ENCODE assay signal across 16 mouse cellular contexts in the genomic region with DNA sequence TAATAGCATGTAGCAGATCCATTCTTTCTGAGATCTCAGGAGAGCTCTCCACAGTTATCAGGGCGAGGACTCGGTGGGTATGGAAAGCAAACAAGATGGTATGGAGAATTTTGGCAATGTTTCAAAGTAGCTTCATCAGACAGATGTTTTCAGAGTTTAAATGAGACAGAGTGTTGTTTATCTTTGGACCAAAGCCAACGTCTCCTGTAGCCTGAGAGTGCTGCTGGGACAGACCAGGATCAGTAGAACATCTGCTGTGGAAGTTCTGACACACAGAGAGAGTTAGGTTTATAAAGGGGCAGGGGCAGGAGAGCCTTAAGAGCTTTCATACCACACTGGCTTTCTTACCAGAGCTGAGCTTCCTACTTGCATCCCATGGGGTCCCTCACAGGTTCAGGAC.
A peak's percentile ranks its signal among the peaks of the same experiment; 100 is the strongest.
DNase-seq lines count a peak whose midpoint lies in the region; ATAC-seq and TF ChIP-seq lines count a peak whose summit lies in the region.
"Had no signal": no experiment of that assay in that cellular context is flagged by ENCODE, and none has a peak within 500 bp of the region (broad histone marks: within the 10 kb centered on the region; RNA-seq: fewer than 3 reads in every experiment).

No protein-coding gene starts in this region.

- no peak overlapping the region for H3K27ac ChIP-seq in forebrain, embryonic 14.5 days (ENCODE audit: low read depth, low read length)
- H3K27ac ChIP-seq in forebrain, embryonic 16.5 days (ENCODE audit: low read length) = no peak overlapping the region; the same call in 1 of the 2 replicates
- H3K27ac ChIP-seq in intestine, embryonic 15.5 days = peak overlapping the region; percentile 18; the same call in 1 of the 2 replicates
- H3K27ac ChIP-seq in intestine, postnatal 0 days (ENCODE audit: low read depth, low read length) = no peak overlapping the region
- H3K27ac ChIP-seq in stomach, embryonic 14.5 days (ENCODE audit: low read length) = peak overlapping the region; percentile 28; the same call in 1 of the 2 replicates
- H3K27ac ChIP-seq in stomach, postnatal 0 days (replicated peaks) = no peak overlapping the region
- H3K27ac ChIP-seq: heart, embryonic 13.5 days; hindbrain, postnatal 0 days had no signal

- no peaks in the 10 kb centered on the region for H3K9me3 ChIP-seq in forebrain, embryonic 14.5 days (replicated peaks; ENCODE audit: control insufficient read depth, low read length)
- H3K9me3 ChIP-seq in forebrain, embryonic 16.5 days (ENCODE audit: control insufficient read depth, low read length) = no peaks in the 10 kb centered on the region
- no peaks in the 10 kb centered on the region for H3K9me3 ChIP-seq in intestine, embryonic 15.5 days
- no peaks in the 10 kb centered on the region for H3K9me3 ChIP-seq in intestine, postnatal 0 days (ENCODE audit: control insufficient read depth)
- no peaks in the 10 kb centered on the region for H3K9me3 ChIP-seq in stomach, embryonic 14.5 days (ENCODE audit: control insufficient read depth, low read depth, low read length)
- no peaks in the 10 kb centered on the region for H3K9me3 ChIP-seq in stomach, postnatal 0 days (ENCODE audit: control insufficient read depth, low read length)

- DNase-seq in forebrain, embryonic 14.5 days (ENCODE audit: low spot score) = peak; percentile 51
- no peak for DNase-seq in stomach, postnatal 0 days (ENCODE audit: low spot score)
- no peak for DNase-seq in thymus, postnatal 36 days
- DNase-seq: adrenal gland, postnatal 14 days; cerebellum, adult 18-20 months; cerebellum, adult 9-11 months; cerebellum, postnatal 36 days; forebrain, postnatal 0 days; gastrocnemius, postnatal 14 days; heart, postnatal 36 days had no signal

- no peaks in the 10 kb centered on the region for H3K4me1 ChIP-seq in forebrain, embryonic 14.5 days (ENCODE audit: control insufficient read depth, insufficient read depth, low read length)
- H3K4me1 ChIP-seq in forebrain, embryonic 16.5 days (replicated peaks; ENCODE audit: control insufficient read depth, insufficient read depth, low read length) = peaks cover 3% of the 10 kb centered on the region
- H3K4me1 ChIP-seq in intestine, embryonic 15.5 days (replicated peaks) = peaks cover 6% of the 10 kb centered on the region; the same call in 1 of the 2 replicates
- no peaks in the 10 kb centered on the region for H3K4me1 ChIP-seq in intestine, postnatal 0 days (replicated peaks; ENCODE audit: control insufficient read depth, insufficient read depth, low read length)
- peaks cover 6% of the 10 kb centered on the region; the same call in 1 of the 2 replicates for H3K4me1 ChIP-seq in stomach, embryonic 14.5 days (ENCODE audit: control insufficient read depth, insufficient read depth, low read length)
- H3K4me1 ChIP-seq in stomach, postnatal 0 days (replicated peaks; ENCODE audit: control insufficient read depth, insufficient read depth) = no peaks in the 10 kb centered on the region

- WGBS in forebrain, embryonic 14.5 days = 62% methylated on average over 3 of the region's 3 CpGs
- 46% methylated on average over 3 of the region's 3 CpGs for WGBS in forebrain, embryonic 16.5 days
- 30% methylated on average over 3 of the region's 3 CpGs for WGBS in intestine, embryonic 15.5 days
- WGBS in intestine, postnatal 0 days = 35% methylated on average over 3 of the region's 3 CpGs
- 25% methylated on average over 3 of the region's 3 CpGs for WGBS in stomach, embryonic 14.5 days
- WGBS in stomach, postnatal 0 days = 42% methylated on average over 3 of the region's 3 CpGs

- no peaks in the 10 kb centered on the region for H3K27me3 ChIP-seq in forebrain, embryonic 14.5 days (replicated peaks; ENCODE audit: control insufficient read depth, insufficient read depth, low read length)
- no peaks in the 10 kb centered on the region for H3K27me3 ChIP-seq in forebrain, embryonic 16.5 days (replicated peaks; ENCODE audit: control insufficient read depth, insufficient read depth, low read length)
- H3K27me3 ChIP-seq in intestine, embryonic 15.5 days (replicated peaks) = no peaks in the 10 kb centered on the region
- H3K27me3 ChIP-seq in intestine, postnatal 0 days (replicated peaks; ENCODE audit: control insufficient read depth, insufficient read depth, low read length) = 0 out of 2 replicates have a peak, but pooled peaks cover 4% of the 10 kb centered on the region
- H3K27me3 ChIP-seq in stomach, embryonic 14.5 days (ENCODE audit: control insufficient read depth, insufficient read depth, low read length) = no peaks in the 10 kb centered on the region
- no peaks in the 10 kb centered on the region for H3K27me3 ChIP-seq in stomach, postnatal 0 days (ENCODE audit: control insufficient read depth, insufficient read depth, low read length)
- H3K27me3 ChIP-seq: heart, embryonic 13.5 days had no signal

- TF ChIP-seq CTCF in intestine, postnatal 0 days (IDR thresholded peaks at IDR 0.05; ENCODE audit: low read depth) = no peak
- no peak for TF ChIP-seq CTCF in stomach, postnatal 0 days (IDR thresholded peaks at IDR 0.05; ENCODE audit: low read depth)

- no peak for ATAC-seq in forebrain, embryonic 14.5 days
- no peak for ATAC-seq in forebrain, embryonic 16.5 days
- no peak; the same call in 1 of the 2 replicates for ATAC-seq in intestine, embryonic 15.5 days
- ATAC-seq in intestine, postnatal 0 days = no peak
- ATAC-seq in stomach, embryonic 14.5 days (ENCODE audit: insufficient number of reproducible peaks, insufficient read depth, low FRiP score, low read depth) = no peak
- ATAC-seq in stomach, postnatal 0 days (ENCODE audit: low FRiP score, low TSS enrichment) = no peak
- ATAC-seq: forebrain, postnatal 0 days; hindbrain, postnatal 0 days had no signal

- no peak for TF ChIP-seq EP300 in stomach, postnatal 0 days (optimal IDR thresholded peaks at IDR 0.05)

- no peaks in the 10 kb centered on the region for H3K36me3 ChIP-seq in forebrain, embryonic 14.5 days (ENCODE audit: control insufficient read depth, insufficient read depth, low read length)
- H3K36me3 ChIP-seq in forebrain, embryonic 16.5 days (ENCODE audit: control insufficient read depth, insufficient read depth) = no peaks in the 10 kb centered on the region
- no peaks in the 10 kb centered on the region for H3K36me3 ChIP-seq in intestine, embryonic 15.5 days
- H3K36me3 ChIP-seq in intestine, postnatal 0 days (ENCODE audit: control insufficient read depth, insufficient read depth) = no peaks in the 10 kb centered on the region
- H3K36me3 ChIP-seq in stomach, embryonic 14.5 days (ENCODE audit: control insufficient read depth, insufficient read depth, low read length) = no peaks in the 10 kb centered on the region
- no peaks in the 10 kb centered on the region for H3K36me3 ChIP-seq in stomach, postnatal 0 days (ENCODE audit: control insufficient read depth, insufficient read depth, low read length)
- H3K36me3 ChIP-seq: heart, embryonic 13.5 days had no signal

- no peak overlapping the region for H3K4me3 ChIP-seq in forebrain, embryonic 14.5 days (ENCODE audit: low read depth, low read length)
- H3K4me3 ChIP-seq in forebrain, embryonic 16.5 days (replicated peaks; ENCODE audit: low read length) = no peak overlapping the region
- H3K4me3 ChIP-seq in intestine, embryonic 15.5 days (replicated peaks) = no peak overlapping the region
- H3K4me3 ChIP-seq in intestine, postnatal 0 days (ENCODE audit: low read depth, low read length) = no peak overlapping the region
- H3K4me3 ChIP-seq in stomach, embryonic 14.5 days (ENCODE audit: low read depth, low read length) = no peak overlapping the region
- no peak overlapping the region for H3K4me3 ChIP-seq in stomach, postnatal 0 days (ENCODE audit: low read depth, low read length)
- H3K4me3 ChIP-seq: heart, embryonic 13.5 days had no signal

- no peak overlapping the region for H3K4me2 ChIP-seq in forebrain, embryonic 14.5 days (ENCODE audit: low read length)
- H3K4me2 ChIP-seq in forebrain, embryonic 16.5 days (ENCODE audit: low read length) = no peak overlapping the region
- no peak overlapping the region for H3K4me2 ChIP-seq in intestine, embryonic 15.5 days (replicated peaks)
- no peak overlapping the region for H3K4me2 ChIP-seq in intestine, postnatal 0 days (replicated peaks; ENCODE audit: low read depth)
- no peak overlapping the region for H3K4me2 ChIP-seq in stomach, embryonic 14.5 days (replicated peaks; ENCODE audit: low read depth, low read length)
- no peak overlapping the region for H3K4me2 ChIP-seq in stomach, postnatal 0 days (replicated peaks; ENCODE audit: low read depth)
- H3K4me2 ChIP-seq: heart, embryonic 13.5 days had no signal

- H3K9ac ChIP-seq in forebrain, embryonic 14.5 days (ENCODE audit: low read length) = no peak overlapping the region
- no peak overlapping the region for H3K9ac ChIP-seq in forebrain, embryonic 16.5 days (replicated peaks; ENCODE audit: low read depth, low read length)
- H3K9ac ChIP-seq in intestine, embryonic 15.5 days = no peak overlapping the region
- no peak overlapping the region for H3K9ac ChIP-seq in intestine, postnatal 0 days (ENCODE audit: low read depth, low read length)
- no peak overlapping the region for H3K9ac ChIP-seq in stomach, embryonic 14.5 days (replicated peaks; ENCODE audit: low read depth, low read length)
- H3K9ac ChIP-seq in stomach, postnatal 0 days (ENCODE audit: low read length) = no peak overlapping the region
- H3K9ac ChIP-seq: forebrain, postnatal 0 days; heart, embryonic 13.5 days had no signal

Comparison
In these comparisons a context has a peak if more than half of its experiments do, and no peak if none do; other contexts are left out.
1. H3K27ac ChIP-seq: peak in intestine, embryonic 15.5 days (single experiment) and stomach, embryonic 14.5 days (single experiment); none in forebrain, embryonic 14.5 days (single experiment), forebrain, embryonic 16.5 days (single experiment), intestine, postnatal 0 days (single experiment) and stomach, postnatal 0 days (single experiment).